Mouse (Mus musculus): ENCODE results near the gene Flt3.

Gene Flt3

DNA sequence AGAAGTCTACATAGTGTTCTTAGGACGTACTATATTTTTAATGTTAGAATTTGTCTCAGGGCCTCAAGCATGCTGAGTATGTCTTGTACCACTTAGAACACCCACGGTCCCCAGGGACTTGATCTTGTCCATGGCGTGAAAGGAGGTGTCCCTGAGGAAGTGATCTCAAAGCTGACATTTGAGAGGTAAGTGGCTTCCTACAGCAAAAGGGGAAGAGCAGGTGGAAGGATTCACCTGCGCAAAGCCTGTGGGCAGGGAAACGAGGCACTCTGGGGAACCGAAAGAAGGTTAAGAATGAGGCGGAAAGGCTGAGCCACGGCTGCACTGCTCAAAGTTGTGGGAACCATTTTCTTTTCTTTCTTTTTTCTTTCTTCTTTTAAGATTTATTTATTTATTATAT lies 48.4 kb downstream of the Flt3 start:
- no peak for DNase-seq

DNA sequence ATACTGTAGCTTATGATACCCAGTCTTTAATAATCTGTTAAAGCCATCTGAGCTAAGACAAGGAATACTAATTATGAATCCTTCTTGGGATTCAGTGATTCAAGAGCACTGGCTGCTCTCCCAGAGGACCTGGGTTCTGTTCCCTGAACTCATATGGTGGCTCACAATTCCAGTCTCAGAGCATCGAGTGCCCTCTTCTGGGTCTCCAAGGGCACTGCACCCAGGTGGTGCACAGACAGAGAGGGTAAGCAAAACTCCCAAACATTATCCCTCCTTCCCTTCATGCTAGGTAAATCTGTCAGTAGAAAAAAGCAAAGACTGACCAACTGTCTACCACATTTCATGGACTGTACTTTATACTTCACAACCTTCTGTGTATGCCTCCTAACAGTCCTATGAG lies 54.3 kb downstream of the Flt3 start:
- DNase-seq: no peak

DNA sequence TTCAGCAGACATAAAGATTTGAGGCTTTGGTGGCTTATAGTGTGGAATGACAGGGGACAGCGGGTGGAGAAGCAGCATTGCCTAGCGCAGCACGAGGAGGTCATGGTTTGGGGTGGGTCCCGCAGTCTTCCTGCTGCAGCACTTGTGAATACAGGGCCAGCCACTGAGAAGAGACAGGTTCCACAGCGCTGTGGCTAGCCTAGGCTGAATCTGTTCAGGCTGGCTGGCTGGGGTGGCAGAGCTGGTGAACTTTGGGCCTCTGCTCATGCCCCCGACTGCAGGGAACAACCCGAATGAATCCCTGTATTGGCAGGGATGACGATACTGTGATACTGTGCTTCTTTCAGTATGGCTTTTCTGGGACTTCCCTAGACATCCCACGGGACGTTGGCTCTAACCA lies 56.4 kb downstream of the Flt3 start:
- no peak for DNase-seq

GRCm38 (mm10) chr5:147342901-147343300 lies 57.4 kb downstream of the Flt3 start:
- DNase-seq: no peak

DNA sequence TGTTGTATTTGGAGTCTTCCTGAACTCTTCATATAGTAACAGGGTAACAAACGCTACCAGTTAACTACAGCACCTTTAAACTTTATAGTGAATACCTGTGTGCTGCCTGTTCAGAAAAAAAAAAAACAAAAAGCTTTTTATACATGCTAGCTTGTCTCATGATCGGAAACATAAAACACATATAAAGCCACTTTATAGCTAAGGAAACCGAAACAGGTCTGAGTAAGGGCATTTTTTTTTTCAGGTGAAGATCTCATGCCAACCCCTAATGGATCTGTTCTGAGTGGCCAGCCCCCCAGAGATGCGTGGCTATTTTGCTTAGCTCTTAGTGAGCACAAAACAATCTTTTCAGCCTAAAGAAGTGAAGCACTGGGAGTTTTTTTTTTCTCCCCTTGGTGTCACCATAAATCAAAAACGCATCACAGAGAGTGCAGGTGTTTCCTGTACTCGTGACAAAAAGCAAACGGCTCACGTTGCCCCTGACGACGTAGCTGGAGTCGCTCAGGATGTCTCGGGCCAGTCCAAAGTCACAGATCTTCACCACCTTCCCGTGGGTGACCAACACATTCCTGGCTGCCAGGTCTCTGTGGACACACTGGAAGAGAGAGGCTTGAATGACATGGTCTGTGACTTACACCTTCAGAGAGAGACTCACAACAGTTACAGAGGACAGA lies 59.4 kb downstream of the Flt3 start:
- DNase-seq: no peak

DNA sequence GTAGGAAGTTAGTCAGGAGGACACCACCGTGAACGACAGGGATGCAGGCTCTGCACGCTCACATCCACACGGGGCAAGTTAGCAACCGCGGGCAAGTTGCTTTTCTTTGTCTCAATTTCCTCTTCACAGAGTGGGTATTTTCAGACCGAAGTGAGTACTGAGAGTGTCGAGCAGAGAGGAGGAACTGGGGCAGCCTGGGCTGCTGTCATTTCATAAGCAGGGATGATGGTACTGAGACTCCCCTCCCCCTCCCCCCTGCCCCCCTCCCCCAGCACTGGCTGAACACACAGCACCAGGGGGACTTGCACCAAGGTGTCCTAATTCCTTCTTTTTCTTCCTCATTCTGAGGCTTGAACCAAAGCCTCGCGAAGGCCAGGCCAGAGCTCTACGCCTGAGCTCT lies 60.7 kb downstream of the Flt3 start:
- DNase-seq: no peak

DNA sequence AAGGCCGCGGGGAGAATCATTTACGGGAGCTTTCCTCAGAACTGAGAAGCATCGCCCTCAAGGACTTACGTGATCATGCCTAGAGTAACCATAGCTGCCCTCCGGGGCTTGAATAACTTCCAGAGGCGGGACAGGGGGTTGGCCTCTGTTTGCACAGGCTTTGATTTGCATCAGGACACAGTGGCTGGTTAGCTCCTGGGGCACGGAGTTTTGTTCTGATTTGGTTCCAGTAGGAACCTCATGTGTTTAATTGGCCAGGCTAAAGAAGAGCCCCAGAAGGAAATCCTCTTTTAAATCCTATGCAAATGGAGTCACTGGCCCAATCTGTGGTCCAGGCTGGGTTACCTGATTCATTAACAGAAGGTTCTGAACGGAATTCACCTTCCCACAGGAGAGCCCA lies 61.3 kb downstream of the Flt3 start:
- no peak for DNase-seq

DNA sequence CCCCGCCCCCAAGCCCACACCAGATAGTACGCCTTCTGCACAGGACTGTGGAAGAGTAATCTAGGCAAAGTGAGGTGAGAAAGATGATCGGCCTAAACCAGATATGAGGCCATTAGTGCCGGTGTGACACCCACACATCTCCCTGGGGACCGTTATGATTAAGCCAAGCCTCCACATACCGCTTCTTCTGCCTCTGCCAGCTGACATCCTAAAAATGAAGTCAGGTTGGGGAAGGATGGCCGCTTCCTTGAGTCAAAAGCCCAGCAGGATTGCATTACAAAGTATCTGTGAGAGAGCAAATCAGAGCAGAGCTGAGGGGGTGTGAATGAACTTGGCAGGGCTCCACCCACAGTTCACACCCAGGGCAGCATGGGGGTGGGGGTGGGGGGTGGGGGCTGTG lies 67.6 kb downstream of the Flt3 start:
- DNase-seq: no peak

DNA sequence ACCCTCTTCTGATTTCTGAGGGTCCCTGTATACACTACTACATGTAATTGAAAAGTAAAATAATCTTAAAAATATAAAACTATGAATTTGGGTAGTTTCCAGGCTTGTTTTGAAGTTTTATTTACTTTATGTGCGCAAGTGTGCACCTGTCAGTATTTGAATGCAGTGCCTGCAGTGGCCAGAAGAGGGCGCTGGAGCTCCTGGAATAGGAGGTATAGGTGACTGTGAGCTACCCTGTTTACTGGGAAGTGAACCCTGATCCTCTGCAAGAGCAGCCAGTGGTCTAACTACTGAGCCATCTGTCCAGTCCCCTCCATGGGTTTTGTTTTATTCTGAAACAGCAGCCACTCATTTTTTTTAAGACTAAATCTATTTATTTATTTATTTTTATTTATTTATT lies 68.7 kb downstream of the Flt3 start:
- DNase-seq: peak; percentile 59

- DNase-seq: no peak
Measured at GRCm38 (mm10) chr5:147329946-147330345, 70.3 kb downstream of the Flt3 start.

DNA sequence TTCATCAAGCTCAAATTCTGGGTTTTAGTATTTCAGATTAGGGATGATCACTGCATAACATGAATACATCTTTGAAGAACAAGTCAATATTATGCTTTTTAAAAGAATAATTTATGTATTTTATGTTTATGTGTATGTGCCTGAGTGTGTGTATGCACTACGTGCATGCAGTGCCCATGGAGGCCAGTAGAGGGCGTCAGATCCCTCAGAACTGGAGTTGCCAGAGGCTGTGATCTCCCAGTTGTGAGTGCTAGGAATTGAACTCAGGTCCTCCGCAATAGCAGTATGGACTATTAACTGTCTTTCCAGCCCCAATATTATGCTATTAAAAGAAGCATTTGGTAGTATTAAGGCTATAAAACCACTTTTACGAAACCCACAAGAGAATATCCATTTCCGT lies 72.7 kb downstream of the Flt3 start:
- DNase-seq: no peak

DNA sequence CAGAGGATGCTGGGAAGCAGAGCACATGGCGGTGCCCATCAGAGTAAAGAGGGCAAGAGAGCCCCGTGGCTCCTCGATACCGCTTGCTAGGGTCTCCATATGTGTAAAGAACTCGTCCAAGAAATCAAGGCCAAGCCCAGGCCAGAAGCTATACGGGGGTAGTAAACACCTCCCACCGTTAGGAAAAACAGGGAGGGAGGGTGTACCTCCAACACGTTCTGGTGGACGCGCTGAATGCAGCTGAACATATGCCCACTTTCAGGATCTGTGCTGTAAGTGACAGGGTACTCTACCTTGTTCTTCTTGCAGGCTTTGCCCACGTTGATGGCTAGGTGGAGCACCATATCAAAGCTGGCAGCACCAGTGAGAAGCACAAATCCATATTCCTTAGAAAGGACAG lies 74.4 kb downstream of the Flt3 start:
- no peak for DNase-seq

DNA sequence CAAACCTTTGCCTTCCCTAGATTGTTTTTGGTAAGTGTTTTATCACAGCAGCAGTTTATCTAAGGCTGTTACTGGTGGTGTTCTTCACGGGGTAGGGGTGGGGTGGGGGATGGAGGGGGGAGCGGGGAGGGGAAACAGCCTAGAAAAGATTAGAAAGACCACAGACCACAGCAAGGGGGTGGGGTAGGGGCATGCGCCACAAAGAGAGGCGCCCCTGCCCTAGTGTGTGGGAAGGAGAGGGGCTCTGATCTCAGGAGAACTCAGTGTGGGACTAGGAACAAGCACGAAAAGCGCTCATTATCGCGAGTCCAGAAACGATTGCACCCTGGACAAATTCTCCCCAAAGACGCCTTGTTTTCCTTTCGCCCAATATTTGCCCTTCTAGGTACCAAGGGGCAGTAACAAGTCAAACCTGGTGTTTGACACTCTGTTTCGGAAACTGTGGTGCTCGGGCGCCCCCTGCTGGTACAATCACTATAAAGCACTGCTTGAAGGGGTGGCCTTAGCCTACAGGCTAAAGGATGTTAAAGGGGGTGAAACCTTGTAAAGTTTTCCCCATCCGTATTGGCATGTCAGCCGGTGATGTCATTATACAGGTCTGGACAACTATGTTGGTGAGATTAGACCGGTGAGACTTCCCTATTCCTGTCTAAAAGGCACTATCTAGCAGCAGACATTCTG lies 76.9 kb downstream of the Flt3 start:
- DNase-seq: peak; percentile 69

- no peak for DNase-seq
Measured at GRCm38 (mm10) chr5:147322183-147322582, 78.1 kb downstream of the Flt3 start, which contains the start of gene Urad. Urad (minus strand) TSS chr5:147322440.

DNA sequence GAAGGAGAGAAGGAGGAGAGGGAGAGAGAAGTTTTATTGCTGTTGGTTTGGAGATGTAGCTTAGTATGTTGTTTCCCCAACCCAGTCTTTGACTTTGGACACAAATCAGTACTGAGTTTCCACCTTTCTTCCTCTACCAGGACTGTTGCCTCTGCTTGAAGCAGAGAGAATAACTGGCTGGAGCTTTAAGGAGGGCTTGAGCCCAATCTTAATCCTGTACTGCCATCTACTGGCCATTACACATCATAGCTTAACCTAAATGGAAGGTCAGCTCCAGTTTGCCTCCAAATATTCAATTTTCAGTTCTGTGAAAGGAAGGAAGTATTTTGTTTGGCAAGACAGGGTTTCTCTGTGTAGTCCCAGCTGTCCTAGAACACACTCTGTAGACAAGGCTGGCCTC lies 80.6 kb downstream of the Flt3 start:
- DNase-seq: no peak

DNA sequence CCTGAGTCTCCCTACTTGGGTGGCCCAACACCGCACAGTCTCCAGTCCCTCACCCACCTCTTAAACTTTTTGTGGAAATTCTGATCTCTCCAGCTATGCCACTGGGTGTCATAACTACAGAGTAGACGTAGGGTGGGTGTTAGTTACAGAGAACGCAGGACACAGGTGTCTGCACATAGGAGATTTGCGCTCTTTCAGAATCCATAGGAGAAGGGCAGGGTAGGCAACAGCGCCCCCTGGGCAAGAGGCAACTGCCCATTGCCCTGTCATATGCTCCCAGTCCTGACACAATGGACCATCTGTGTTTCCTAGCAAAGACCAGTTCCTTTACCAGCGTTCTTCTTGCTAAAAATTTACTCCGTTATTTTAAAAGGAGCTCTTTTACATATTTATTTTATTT lies 82.3 kb downstream of the Flt3 start:
- no peak for DNase-seq

- DNase-seq: no peak
Measured at GRCm38 (mm10) chr5:147317321-147317720, 83.0 kb downstream of the Flt3 start.

- no peak for DNase-seq
Measured at GRCm38 (mm10) chr5:147315432-147316075, 84.7 kb downstream of the Flt3 start.

DNA sequence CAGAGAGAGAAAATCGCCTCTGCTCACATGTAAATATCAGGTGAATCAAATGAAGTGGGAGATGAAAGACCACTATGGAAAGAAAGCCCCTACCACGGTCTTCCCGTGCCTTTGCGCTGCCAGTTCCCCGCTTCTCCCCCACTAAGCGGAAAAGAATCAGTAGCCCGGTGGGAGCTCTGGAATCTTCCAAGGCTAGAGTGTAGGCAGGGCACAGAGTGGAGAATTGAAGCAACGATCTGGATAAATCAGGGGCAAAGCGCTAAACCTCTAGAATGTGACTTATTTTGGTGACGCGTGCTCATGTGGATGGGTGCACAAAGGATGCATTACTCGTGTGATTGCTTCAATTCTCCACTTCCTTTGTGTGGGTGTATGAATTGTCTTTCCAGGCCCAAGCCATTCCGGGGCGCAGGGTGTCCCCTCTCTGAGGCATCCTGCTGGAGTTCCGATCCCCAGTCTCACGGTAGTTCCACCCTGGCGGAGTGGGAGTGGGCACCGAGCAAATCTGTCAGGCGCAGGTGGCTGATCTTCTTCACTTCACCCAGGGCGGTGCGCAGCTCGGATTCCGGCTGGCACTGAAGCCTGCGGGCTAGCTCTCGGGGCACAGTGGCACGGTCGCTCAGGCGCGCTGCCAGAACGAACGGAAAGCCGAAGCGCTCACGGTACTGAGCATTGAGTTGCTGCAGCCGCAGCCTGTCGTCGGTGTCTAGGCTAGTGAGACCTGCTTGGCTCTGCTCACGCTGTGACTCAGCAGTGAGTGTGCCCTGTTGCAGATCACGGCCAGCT lies 85.5 kb downstream of the Flt3 start:
- no peak for DNase-seq

DNA sequence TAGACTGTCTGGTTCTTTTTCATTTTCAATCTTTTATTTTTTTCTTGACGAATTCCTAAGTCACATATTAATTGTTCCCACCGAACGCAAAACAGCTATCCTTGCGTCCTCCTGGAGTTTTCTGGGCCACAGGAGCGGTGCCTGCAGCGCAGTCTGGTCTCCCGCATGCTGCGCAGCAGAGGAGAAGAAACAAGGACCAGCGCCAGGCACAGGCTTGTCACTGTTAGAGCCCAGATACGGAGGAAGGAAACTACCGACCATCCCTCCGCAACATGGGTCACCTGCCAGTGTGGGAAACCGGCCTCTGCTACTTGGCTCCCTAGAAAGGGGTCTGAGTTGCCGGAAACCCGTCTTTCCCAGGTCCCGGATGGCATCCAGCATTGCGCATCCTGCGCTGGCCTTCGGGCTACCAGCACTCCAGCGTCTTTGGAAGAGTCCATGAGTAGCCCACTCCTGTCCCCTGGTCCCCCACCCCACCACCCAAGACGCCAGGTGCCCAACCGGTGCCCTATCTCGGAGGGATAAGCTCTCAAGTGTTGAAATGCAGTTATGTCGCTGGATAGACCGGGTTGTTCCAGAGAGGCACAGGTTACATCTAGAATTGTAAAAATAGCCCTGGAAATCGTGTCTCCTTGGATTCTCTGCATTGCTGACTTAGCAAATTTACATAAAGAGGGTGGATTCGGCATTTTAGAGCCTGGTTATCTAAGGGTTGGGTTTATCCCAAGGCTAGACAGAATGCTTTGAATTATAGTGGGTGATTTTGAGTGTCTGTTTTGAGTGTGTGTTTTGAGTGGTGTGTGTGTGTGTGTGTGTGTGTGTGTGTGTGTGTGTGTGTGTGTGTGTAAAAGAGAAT lies 87.2 kb downstream of the Flt3 start:
- DNase-seq: no peak

DNA sequence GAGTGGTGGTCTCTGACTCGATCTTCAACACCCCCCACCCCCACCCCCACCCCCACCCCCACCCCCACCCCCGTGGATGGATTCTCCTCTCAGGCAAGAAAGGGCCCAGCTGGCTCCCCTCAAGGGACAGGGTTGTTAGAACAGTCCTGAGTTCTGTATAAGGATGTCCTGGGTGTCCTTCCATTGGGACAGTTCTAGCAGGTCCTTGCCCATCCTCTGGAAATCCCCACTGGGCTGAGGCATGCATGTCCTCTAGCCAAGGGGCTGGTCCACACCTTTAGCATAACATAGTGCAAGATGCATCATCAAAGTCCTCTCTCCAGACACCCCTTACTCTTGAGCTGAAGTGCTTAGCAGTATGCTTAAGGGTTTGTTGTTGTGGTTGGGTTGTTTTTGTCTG lies 90.5 kb downstream of the Flt3 start:
- no peak for DNase-seq

DNA sequence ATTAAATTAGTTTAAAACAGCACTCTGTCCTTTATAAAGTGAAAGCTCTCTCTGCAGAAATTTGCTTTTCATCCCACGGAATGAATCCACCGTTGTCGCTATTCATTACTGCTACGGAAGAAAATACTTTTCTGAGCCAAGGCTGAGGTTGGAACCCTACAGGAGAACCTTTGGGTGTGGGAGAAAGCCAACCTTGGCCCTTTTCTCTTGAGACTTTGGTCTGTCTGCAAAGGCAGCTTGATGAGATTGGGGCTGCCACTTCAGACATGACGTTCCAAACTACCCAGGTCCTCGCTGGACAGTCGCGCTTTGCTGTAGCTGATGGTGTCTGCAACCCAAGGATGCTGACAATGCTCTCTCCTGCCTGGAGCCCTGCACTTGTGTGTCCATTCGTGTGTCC lies 91.8 kb downstream of the Flt3 start:
- no peak for DNase-seq

GRCm38 (mm10) chr5:147307398-147307785 lies 92.9 kb downstream of the Flt3 start:
- DNase-seq: no peak

All from right cerebral cortex, postnatal 14 days (tissue).